Mouse (Mus musculus): ENCODE results near the gene Chst15.

DNA sequence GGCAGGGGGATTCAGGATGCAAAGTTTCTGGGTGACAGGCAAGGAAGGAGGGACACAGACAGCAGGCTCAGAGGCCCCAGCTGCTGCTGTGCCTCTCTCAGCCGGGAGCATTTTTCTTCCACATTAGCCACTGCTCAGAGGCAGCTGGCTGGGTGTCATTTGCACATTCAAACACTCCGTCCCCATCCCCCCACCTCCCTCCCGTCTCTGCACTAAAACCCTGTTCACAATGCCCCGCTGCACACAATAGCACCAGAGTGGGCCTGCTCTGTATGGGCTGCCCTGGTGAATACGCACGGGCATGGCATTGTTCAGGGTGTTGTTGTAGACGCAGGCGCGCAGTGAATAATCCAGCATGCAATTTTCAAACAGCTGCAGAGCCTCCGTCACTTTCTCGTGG is 69.5 kb downstream of the Chst15 start:
- no peak for TF ChIP-seq POLR2A (IDR thresholded peaks at IDR 0.05; ENCODE audit: borderline replicate concordance, insufficient read depth, low read length)
- no peak for TF ChIP-seq CTCF (IDR thresholded peaks at IDR 0.05; ENCODE audit: borderline replicate concordance, insufficient read depth, low read depth, low read length)
